Mouse (Mus musculus) testis, postnatal 14 days (tissue): ENCODE results near the gene Maob.

Experiments
- DNase-seq: peaks from one replicate; pipeline ENCODE4 v3.0.0; 2021; ENCODE audit warnings: low spot score

The Maob gene

DNA sequence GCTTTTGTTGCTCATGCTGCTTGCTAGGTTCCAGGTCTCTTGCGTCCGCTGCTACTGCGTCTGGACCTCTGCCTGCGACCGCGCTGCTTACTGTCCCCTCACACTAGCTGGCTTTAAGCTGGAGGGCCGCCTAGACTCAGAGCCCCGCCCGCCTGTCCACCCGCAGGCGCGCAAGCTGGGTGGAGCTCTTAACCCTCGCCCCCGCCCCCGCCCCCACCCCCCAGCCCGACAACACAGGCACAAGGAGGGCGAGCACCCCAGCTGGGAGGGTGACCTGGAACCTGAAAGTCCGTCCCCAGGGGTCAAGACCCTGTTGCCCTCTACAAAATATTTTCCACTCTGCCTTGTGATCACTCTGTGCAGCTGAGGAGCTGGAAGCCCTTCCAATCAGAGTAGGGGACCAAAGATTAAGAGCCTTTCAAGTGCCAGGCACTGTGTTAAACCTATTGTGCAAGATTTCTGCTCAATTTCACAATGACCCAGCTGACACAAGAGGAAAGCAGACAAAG is at the start of gene Maob:
Gene Maob (minus strand): TSS at position 106 of the 509 bp plus-strand sequence.
- DNase-seq, result no peak

DNA sequence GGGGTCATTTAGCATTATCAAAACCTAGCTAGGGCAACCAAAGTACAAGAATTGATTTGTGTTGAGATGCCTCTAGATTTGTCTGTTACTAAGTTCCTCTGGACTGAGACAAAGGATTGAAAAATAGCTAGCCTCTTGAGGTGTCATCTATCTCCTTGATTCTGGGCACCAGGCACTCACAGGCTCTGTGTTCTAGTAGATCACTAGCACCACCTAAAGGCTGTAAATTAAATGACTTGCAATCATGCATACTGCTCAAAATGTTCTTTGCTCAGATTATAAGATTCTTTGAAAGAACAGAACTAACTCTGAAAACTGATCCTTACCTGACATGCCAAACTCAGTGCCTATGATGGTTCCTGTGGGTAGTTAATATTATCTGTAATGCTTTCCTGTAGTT is 43.1 kb upstream of the Maob start:
- DNase-seq, result no peak

DNA sequence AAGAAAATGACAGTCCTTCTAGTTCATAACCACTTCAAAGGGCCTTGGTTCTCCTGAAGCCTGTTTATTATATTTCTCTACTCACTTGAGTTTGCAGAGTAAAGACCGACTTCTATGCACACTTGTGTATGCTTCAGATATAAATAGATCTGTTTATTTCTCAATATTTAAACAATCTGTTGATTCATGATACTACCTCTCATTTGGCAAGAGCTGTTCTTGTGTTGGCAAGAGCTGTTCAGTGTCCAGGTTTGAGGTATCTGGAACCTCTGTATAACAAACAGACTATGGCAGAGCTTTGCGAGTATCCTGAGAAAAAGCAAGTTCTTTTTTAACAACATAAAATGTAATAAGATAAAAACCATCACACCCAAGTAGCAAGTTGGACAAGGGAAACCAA is 28.9 kb upstream of the Maob start:
- DNase-seq, result no peak

DNA sequence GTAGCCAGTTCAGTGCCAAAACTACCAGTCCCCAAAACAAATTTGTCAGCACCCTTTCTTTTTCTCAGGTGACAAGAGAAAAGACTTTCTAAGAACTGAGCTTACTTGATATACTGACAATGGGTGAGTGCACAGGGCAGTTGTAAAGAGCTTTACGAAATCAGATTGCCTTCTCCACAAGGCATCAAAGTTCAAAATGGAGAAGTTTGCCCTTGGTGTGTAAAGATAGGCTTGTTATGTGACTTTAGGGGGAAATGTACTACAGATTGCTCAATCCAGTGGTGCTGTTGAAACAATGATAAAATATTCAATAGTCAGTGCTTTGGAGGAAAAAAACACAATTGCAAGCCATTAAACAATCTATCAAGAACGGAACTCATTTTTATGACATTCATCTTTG is 24.3 kb upstream of the Maob start:
- no peak for DNase-seq

DNA sequence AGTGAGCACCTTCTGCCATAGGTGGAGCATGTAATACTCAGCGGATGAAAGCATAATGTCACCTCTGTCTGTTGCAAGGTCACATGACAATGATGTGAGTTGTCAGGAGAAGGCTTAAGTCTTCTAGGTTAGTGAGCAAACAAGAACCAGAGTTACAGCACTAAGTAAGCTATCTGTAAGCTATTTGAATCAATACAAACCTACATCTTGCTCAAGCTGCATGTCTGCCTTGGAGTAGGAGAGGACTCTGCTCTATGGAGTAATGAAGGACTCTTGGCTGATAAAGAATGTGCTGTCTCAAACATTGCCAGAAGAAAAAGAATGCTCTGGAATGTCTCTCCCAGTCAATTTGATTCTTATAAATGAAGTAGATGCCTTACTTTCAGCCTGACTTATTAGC is 20.1 kb upstream of the Maob start:
- no peak for DNase-seq

DNA sequence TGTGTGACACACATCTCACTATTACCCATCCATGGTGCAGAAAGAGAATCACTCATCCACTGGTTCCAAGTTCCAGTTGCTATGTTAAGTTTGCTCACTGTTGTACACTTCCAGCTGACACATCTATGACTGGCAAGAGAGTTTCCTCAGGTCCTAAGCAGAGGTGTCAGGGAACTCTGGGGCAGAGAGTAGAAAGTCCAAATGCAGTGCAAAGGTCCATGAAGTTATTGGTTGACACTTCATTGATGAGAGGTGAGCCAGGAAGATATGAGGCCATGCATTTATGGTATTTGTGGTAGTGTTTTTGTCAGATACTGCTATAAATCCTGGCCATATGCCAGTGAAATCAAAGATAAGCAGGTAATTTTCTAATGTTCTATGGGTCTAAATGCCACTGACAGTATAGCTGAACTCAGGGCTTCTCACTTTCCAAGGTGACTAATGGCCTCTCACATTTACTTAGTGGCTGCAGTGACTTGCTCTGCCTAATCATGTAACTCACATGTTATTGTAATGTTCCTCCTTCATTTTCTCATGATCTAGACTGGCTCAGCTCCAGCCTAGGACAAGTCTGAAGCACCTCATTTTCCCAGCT is 19.4 kb upstream of the Maob start:
- DNase-seq, result no peak

DNA sequence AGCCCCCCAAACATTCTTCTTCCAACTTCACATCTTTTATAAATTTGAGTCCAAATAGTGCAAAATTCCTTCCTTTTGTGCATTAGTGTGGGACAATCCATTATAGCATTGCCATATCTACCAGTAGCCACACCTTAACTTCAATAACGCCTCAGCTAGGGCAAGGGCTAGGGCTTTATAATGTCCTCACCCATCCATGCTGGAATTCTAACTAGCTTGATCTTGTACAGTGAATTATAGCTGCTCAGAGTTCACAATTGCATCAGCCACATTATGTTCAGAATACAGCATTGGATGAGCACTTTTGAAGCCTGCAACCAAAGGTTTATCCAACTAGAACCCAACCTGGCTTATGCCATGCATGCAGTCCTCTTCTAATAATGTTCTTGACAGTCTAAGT is 8.9 kb upstream of the Maob start:
- DNase-seq, result no peak

DNA sequence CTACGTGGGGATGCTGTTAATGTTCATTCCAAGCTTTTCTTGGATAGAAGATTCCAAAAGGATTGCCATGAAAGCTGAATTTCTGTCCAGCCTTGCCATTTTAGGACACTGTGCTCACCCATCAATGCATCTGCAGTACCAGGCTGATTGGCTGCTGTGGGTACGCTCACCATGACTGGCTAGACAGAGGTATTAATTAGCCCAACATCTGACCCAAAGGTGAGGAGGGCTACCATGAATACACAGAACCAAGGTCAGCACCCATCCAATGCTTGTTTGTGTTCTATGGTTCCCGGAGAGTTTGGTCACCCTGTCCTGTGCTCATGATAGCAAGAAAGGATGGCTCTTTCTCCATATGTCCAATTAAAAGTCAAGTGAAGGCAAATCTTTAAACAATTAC is 1.2 kb downstream of the Maob start:
- no peak for DNase-seq

DNA sequence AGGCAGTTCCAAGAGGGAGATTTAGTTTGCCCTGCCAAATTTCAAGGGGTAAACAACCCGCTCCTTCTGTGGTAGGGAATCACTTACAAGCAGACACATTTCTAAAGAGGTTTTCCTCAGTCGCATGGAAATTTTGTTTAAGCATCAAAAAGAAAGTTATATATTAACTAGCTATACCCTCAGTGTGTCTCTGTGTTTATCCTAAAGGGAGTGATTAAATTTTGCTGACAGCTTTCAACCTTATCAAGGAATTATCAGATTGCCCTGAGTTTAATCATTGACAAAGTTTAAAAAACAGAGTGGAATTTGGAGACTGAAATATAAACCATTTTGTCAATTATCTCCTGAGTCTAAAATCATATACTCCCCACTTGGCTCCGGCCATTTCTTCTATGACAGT is 5.1 kb downstream of the Maob start:
- DNase-seq, result no peak

DNA sequence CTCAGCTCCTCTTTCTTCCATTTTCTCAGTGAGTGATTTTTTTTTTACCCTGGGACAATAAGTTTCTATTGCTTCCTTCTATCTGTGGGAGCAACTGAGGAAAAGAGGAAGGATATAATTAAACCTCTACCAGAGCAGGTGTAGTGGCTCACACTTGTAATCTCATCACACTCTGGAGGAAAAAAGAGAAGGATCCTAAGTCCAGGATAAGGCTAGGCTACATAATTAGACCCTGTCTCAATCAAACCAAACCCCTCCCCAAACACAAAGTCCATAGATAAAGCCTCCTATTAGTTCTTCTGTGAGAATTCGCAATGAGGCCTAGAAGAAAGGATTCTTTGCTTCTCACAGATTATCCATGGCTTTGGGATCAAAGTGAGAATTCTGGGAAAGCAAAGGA is 49.7 kb downstream of the Maob start:
- no peak for DNase-seq

DNA sequence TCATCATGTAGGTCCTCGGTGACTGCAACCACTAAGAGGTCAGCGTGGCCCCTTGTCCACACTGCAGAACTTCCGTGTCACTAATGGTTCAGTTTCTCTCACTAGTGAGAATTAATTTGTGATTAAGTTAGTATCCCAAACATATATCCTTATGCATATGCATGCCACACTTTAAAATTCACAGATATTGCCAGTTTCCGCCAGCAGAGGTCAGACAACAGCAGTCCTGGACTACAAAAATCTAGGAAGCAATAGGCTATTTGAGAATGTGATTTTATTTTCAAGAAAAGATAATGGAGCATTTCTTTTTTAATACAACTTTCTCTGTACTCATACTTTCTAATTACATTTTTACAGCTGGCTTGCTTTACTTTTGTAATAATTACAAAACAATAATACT is 51.0 kb downstream of the Maob start:
- no peak for DNase-seq

DNA sequence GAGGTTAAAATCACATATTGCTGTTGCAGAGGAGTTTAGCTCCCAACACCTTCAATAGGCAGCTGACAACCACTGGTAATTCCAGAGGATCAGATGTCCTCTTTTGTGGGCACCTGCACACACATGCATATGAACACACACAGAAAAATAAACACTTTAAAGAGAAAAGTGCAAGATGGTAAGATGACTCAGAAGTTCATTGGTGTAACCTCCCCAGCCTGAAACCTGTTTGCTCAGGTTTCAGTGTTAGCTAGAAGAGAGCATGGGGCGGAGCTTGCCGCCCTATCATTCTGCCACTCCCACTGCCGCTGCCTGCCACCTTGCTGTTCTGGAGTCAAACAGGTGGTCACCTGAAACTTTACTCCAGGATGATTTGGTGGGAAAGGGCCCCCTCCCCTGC is 55.7 kb downstream of the Maob start:
- no peak for DNase-seq

DNA sequence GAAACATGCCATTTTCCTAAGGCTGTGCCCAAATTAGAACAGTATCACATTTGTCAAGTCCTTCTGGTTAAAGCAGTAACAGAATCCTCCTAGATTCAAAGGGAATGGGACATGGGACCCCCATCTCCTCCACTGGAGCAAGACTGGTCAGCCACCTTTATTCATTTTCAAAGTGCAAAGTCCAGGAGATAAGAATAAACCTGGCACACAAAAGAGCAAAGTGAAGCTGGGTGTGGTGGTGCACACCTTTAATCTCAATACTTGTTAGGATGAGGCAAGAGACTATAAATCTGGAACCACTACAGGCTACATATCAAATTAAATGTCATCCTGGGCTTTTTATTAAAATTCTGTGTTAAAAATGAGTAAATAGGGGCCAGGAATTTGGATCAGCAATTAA is 62.4 kb downstream of the Maob start:
- no peak for DNase-seq

DNA sequence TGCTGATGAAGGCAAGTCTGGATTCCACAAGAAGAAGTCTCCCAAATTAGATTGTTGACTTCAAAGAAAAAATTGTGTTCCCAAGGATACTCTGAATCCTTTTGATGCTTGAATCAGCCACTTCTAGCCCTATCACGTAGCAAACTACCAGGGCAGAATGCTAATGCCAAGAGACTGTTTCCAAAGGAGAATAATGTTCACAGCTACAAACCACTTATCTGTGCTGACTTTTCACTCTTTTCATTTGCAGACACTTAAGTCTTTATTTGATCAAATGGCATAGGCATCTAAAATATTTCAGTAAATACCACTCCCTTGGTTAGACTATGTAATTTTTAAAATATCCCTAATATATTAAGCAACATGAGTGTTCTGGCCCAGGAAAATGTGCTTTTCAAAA is 68.2 kb downstream of the Maob start:
- no peak for DNase-seq

DNA sequence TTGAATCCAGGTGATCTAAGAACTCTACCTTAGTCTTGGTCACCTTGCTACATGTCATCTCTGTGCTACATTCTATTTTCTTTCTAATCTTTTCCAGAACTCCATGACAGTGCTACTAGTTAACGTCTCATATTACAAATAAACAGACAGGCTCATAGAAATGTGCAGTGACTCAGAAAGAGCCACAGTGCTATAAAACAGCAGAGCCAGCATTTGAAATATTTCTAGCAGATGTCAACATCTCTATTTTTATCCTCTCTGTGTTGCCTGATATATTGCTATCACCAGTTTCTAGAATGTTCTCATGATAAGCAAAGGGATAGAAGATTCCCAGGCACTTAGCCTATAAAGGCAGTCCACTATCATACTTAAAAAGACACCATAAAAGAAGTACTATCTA is 103.1 kb downstream of the Maob start:
- DNase-seq, result no peak

DNA sequence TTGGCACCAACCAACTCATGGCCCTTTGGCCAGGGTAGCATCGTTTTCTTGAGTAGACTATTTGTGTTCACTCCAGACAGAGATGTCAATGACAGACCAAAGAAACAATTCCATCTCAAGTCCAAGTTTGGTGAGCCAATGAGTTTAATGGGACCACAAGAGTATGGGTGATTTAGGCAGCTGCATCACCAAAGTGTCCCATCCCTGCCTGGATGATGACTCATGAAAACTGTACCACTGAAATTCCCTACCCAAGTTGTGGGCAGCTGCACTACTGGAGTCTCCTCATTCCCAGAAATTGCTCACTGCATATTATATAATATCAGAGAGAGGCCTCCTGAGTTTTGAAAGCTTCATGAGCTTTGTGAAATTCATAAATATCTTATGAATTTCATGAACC is 111.1 kb downstream of the Maob start:
- DNase-seq, result no peak
